Mouse (Mus musculus): Measurements from ENCODE around the gene Pacsin1.

The Pacsin1 gene

GRCm38 (mm10) chr17:27725412-27725811 is 70.1 kb downstream of the Pacsin1 start:
- peak; percentile 37 for DNase-seq (ENCODE audit: low spot score)

DNA sequence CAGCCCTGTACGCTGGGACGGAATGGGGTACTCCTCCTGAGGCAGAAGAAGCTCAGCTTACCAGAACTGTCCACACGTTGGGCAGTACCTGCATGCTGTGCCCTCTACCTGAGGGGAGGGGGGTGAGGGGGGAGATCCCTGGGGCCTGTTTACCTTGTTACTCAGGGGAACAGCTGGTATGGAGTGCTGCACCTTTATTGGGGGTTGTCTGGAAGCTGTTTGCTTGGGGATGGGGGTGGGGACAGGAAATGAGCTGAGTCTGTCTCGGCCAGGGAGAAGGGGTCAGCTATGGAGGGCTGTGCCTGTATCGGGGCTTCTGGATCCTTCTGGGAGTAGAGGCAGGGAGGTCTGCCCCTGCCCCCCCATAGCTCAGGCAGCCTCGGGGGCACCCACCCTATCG is 71.2 kb downstream of the Pacsin1 start:
- no peak for DNase-seq (ENCODE audit: low spot score)

DNA sequence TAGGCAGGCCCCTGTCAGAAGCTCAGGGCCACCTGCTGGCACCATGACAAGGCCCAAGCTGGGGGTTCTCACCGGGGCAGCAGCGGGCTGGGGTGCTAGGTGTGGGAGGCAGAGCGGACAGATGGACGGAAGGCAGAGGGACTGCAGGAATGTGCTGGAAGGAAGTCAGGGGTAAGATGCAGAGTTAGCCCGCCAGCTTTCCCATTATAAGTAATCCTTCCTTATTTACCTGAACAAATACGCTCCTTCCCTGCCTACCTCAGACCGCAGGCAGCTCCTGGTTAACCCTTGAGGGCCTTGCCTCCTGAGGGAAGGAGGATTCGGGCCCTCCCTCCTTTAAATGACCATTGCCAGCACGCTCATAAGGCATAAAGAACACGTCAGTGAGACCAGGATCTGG is 73.5 kb downstream of the Pacsin1 start, which contains the start of gene Spdef:
Gene Spdef (minus strand): TSS at position 186 of the 400 bp plus-strand sequence.
- no peak for DNase-seq (ENCODE audit: low spot score)

DNA sequence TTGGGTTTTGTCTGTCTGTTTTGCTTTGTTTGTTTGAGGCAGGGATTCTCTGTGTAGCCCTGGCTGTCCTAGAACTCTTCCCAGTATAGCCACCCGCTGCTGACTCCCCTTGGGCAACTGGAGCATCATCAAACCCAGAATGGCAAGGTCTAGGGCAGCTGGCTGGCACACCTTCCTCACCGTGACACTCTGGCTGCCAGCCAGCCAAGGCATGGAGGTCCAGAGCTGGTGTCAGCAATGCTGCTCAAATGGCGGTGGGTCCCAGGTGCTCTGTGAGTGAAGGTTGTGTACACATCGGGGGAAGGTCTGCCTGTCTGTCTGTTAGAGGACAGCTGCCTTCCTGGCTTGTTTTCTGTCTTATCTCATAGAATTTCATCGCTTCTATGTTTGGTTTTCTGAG is 76.8 kb downstream of the Pacsin1 start:
- no peak for DNase-seq (ENCODE audit: low spot score)

GRCm38 (mm10) chr17:27732694-27733093 is 77.4 kb downstream of the Pacsin1 start:
- no peak for DNase-seq (ENCODE audit: low spot score)

GRCm38 (mm10) chr17:27734344-27735073 is 79.2 kb downstream of the Pacsin1 start:
- no peak for DNase-seq (ENCODE audit: low spot score)

DNA sequence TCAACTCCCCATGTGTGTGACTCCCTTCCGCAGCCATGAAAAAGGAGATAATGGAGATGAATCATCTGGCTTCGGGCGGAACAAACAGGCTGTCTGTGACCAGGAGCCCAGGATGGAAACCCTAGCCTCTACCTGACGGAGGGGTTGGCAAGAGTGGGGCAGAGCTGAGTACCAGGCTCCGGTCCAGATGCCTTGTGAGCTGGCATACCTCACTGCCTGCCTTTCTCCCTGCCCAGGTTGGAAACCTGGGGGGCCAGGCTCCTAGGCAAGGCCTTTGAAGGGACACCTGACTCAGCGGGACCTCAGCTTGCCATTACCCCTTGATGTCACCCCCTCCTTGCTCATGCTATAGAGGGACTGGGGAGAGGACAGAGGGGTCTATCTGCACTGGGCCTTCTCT is 85.7 kb downstream of the Pacsin1 start:
- no peak for DNase-seq (ENCODE audit: low spot score)

- DNase-seq (ENCODE audit: low spot score) = no peak
Observed at GRCm38 (mm10) chr17:27746446-27746845, 91.1 kb downstream of the Pacsin1 start.

GRCm38 (mm10) chr17:27748123-27748522 is 92.8 kb downstream of the Pacsin1 start:
- DNase-seq (ENCODE audit: low spot score) = no peak

GRCm38 (mm10) chr17:27750451-27750942 is 95.2 kb downstream of the Pacsin1 start:
- no peak for DNase-seq (ENCODE audit: low spot score)

DNA sequence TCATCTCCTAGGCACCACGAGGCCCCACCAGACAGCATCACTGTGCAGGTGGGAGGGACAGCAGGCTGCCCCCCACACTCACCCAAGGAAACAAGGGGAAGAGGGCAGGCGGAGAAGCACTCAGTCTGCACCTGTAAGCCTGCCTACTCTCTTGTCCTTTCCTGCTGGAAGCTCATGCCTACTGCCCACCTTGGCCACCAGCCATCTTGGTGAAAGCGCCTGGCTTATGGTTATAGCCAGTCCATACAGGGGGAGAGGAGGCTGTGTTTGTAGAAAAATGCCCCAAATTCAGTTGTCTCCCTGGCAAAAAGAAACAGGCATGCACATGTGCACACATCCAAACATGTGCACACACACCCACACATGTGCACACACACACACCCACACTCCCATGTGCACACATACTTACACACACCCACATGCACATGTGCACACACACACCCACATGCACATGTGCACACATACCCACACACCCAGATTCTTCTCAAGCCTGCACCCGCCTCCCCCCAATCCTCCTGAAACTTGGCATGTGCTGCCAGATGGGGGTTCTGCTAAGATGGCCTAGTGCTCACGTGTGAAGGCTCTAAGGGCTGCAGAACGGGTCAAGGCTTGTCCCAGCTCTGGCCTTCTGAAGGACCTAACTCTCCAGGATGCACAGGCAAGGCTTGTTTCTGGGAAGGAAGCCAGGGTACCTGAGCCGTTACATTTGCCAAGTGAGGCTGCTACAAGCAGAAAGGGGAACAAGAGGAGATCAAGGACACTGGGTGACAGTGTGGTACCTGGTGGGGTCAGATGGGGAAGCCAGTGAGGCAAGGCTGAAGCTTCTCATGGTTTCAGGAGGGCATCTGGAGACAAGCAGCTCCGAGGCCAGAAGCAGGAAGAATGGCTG is 96.2 kb downstream of the Pacsin1 start:
- no peak for DNase-seq (ENCODE audit: low spot score)

DNA sequence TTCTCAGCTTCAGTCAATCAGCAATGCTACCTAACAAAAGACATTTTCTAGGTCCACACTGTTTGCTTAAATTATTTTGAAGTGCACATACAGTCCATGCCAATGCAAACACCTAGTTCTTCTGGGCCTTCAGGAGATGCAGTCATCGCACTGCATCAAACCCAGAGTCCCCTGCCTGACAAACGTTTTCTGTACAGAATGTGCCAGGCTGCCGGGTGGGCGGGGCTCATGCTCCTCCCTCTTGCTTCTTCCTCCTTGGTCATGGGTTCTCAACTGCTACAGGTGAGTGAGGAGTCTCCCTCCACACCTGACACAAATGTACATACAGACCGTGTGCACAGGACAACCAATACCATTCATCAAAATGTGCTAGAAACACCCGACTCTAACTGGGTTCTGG is 104.9 kb downstream of the Pacsin1 start:
- peak; percentile 45 for DNase-seq (ENCODE audit: low spot score)

Measured in urinary bladder, postnatal 14 days (tissue).